ENCODE assay signal across 19 mouse cellular contexts in the genomic region with DNA sequence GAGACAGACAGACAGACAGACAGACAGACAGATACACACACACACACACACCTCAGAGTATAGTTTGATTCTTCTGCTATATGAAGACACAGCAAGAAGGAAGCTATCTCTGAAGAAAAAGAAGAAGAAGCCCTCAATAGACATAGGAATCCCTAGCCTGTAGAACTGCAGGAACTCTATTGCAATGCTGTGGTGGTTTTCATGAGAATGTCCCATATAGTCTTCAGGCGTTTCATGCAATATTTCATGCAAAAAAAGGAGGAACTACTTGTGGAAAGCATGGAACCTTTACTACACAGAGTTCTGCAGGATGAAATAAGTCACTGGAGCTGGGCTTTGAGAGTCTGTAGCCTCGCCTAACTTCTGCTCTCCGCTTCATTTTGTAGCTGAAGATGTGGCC. TPM values are rescaled to one million over a fixed set of nuclear protein-coding genes. Genes with fewer than 3 reads are reported as not detected.
DNase-seq lines count a peak whose midpoint lies in the region; ATAC-seq lines count a peak whose summit lies in the region.
"Had no signal": no experiment of that assay in that cellular context is flagged by ENCODE, and none has a peak within 500 bp of the region (broad histone marks: within the 10 kb centered on the region; RNA-seq: fewer than 3 reads in every experiment).

No protein-coding gene starts in this region.

- peak; percentile 79 for ATAC-seq in granulocyte monocyte progenitor cell, adult 5-6 weeks (replicated peaks; ENCODE audit: poor library complexity, severe bottlenecking)
- ATAC-seq in megakaryocyte progenitor cell, adult 5-6 weeks (replicated peaks; ENCODE audit: poor library complexity) = peak; percentile 75
- ATAC-seq: forebrain, embryonic 14.5 days; forebrain, embryonic 16.5 days had no signal

- DNase-seq in 416B (ENCODE audit: low read depth) = peak; percentile 13
- DNase-seq in urinary bladder, postnatal 10 days (ENCODE audit: low spot score) = no peak
- no peak for DNase-seq in yolk sac, embryonic 10.5 days (ENCODE audit: low spot score)
- DNase-seq: adrenal gland, adult 2 months; adrenal gland, postnatal 10 days; adrenal gland, postnatal 25 days; cerebellum, adult 11 months; cerebellum, adult 18-20 months; cerebellum, adult 8-10 months; cerebellum, adult 9-11 months; cerebellum, postnatal 14 days; cerebellum, postnatal 36 days; embryo, embryonic 11 days had no signal

RNA-seq across cellular contexts. Expression of a gene that starts 40.7 kb away (rescaled TPM):
- total RNA-seq in granulocyte monocyte progenitor cell, adult 5-6 weeks (2014; fragmentation: Nextera tagmentation) = 0.34 TPM in 1 of 2 replicates, not detected in the other
- 0.57 and 1.7 TPM in 2 replicates for total RNA-seq in granulocyte monocyte progenitor cell, adult 5-6 weeks (2017)
- total RNA-seq in megakaryocyte progenitor cell, adult 5-6 weeks (2015) = 0.88 and 2.0 TPM in 2 replicates
- total RNA-seq in megakaryocyte progenitor cell, adult 5-6 weeks (2017) = 0.12 and 1.6 TPM in 2 replicates
- total RNA-seq: ES-E14, MEL had no signal
